14 mouse cellular contexts compared by ENCODE assay signal in the genomic region with DNA sequence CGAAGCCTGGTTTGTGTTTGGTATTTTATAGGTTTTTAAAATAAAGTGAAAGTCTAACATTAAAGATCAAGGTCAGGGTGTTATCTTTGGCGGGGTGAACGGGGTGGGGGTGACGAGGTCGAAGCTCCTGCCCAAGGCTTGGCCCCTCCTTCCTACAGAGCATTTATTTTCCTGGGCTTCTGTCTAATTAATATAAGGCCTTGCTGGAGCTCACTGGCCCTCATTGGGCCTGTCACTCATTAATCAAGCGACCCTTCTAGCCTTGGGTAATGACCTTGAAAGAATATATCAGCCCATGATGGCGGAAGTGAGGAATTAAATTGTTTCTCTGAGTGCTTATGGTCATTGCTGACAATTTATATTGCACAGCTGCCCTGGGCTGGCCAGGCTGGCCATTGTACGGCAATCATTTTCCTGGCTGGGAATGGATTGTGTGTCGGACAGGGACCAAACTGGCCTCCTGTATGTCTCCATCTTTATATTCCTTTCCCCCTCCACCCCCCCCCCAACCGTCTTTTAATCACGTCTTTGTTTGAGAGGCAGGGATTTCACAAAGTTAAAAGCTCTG.
DNase-seq lines count a peak whose midpoint lies in the region; TF ChIP-seq lines count a peak whose summit lies in the region.
"Had no signal": no experiment of that assay in that cellular context is flagged by ENCODE, and none has a peak within 500 bp of the region (broad histone marks: within the 10 kb centered on the region; RNA-seq: fewer than 3 reads in every experiment).

No protein-coding gene starts in this region.

- TF ChIP-seq CTCF in brain, embryonic 14.5 days (IDR thresholded peaks at IDR 0.05; ENCODE audit: borderline replicate concordance, extremely low read depth, insufficient read depth, insufficient read length) = no peak

- H3K27me3 ChIP-seq in limb, embryonic 10.5 days (ENCODE audit: low read depth, poor library complexity, severe bottlenecking) = no peaks in the 10 kb centered on the region
- H3K27me3 ChIP-seq: lung, embryonic 15.5 days had no signal

- H3K9me3 ChIP-seq in limb, embryonic 10.5 days (replicated peaks) = no peaks in the 10 kb centered on the region
- H3K9me3 ChIP-seq: lung, embryonic 15.5 days had no signal

- 18% methylated on average over 11 of the region's 11 CpGs for WGBS in limb, embryonic 10.5 days

- H3K27ac ChIP-seq in limb, embryonic 10.5 days = peak overlapping the region; percentile 76
- H3K27ac ChIP-seq: gastrocnemius, adult 2 months; lung, embryonic 15.5 days had no signal

- peak overlapping the region; percentile 21; the same call in 1 of the 2 replicates for H3K4me3 ChIP-seq in limb, embryonic 10.5 days
- H3K4me3 ChIP-seq: gastrocnemius, adult 2 months; lung, embryonic 15.5 days had no signal

- no peak for TF ChIP-seq POLR2A in brain, embryonic 14.5 days (IDR thresholded peaks at IDR 0.05; ENCODE audit: borderline replicate concordance, extremely low read depth, insufficient read depth, insufficient read length, poor library complexity, severe bottlenecking)

- no peaks in the 10 kb centered on the region for H3K36me3 ChIP-seq in limb, embryonic 10.5 days
- H3K36me3 ChIP-seq: lung, embryonic 15.5 days had no signal

- DNase-seq in embryo, embryonic 10 days (ENCODE audit: low spot score) = peak; percentile 57
- no peak for DNase-seq in embryo, embryonic 9.5 days (ENCODE audit: extremely low spot score)
- DNase-seq in kidney, postnatal 10 days = peak; percentile 20
- DNase-seq in kidney, adult 11 months = no peak
- peak; percentile 14 for DNase-seq in brain, embryonic 14.5 days (ENCODE audit: low read depth)
- peak; percentile 49 for DNase-seq in limb, embryonic 10.5 days (ENCODE audit: low spot score)
- no peak for DNase-seq in left cerebral cortex, postnatal 36 days (ENCODE audit: low spot score in 2 of 2)
- DNase-seq in gastrocnemius, postnatal 10 days = no peak
- DNase-seq: cerebellum, adult 18-20 months; gastrocnemius, adult 2 months; layer of hippocampus, postnatal 36 days; liver; thymus, adult 18-20 months had no signal

- intact Hi-C loops in left cerebral cortex, postnatal 36 days (cut with DNase I) = no loop called here

- H3K4me1 ChIP-seq in limb, embryonic 10.5 days = peaks cover 24% of the 10 kb centered on the region
- H3K4me1 ChIP-seq: lung, embryonic 15.5 days had no signal

Comparison
In these comparisons a context has a peak if more than half of its experiments do, and no peak if none do; other contexts are left out.
1. DNase-seq: peak in embryo, embryonic 10 days (single experiment), kidney, postnatal 10 days (single experiment), brain, embryonic 14.5 days (single experiment) and limb, embryonic 10.5 days (single experiment); none in embryo, embryonic 9.5 days (single experiment), kidney, adult 11 months (single experiment), left cerebral cortex, postnatal 36 days (0 of 2) and gastrocnemius, postnatal 10 days (single experiment).